Mouse (Mus musculus): ENCODE results near the gene Stxbp5.

Stxbp5 gene

DNA sequence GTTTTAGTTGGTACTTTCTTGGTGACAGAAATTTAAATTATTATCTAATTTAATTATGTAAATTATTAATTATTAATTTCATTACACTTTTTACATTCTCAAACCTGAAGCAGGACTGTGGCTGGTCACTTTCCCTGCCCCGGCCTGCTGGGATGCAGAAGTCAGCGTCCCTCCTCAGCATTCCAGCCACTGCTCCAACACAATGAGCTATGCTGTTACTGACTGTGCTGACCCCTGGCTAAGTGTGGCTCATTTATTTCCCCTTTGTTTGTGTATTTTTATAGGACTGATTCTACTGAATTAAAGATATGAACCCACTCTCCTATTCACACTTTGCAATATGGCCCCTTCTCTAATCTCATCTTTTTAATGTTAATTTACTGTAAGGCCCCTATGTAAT, 43.0 kb downstream of the Stxbp5 start:
- no peak for DNase-seq (ENCODE audit: low spot score)

DNA sequence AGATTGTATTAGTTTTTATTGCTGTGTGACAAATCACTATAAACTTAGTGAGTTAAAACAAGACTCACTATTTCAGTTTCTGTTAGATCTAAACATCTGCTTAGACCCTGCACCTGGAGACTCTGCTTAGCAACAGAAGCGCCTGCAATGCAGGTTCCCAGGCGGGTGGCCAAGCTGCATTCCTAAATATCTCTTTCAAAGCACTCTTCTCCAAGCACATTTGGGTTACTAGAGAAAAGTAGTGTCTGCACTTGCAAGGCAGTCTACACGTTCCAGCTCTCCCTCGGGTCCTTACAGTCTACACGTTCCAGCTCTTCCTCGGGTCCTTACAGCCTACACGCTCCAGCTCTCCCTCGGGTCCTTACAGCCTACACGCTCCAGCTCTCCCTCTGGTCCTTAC, 44.1 kb downstream of the Stxbp5 start:
- no peak for DNase-seq (ENCODE audit: low spot score)

DNA sequence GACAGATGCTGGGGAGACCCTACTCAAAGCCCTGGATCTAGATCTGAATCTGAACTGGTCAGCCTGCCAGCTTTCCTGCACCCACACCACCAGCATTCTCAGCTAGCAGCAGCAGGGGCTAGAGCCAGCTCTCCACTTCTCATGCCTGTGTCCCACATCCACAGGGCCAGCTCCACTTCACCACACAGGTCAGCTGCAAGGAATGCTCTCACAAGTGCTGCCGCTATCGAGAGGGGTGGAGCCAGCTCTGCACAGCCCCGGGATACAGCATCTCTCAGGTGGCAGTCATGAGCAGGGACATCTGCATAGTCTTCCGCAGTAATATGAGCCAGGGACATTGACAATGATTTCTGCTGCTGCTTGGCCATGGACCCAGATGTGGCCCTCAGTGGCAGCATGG, 54.5 kb downstream of the Stxbp5 start:
- DNase-seq (ENCODE audit: low spot score) = no peak

DNA sequence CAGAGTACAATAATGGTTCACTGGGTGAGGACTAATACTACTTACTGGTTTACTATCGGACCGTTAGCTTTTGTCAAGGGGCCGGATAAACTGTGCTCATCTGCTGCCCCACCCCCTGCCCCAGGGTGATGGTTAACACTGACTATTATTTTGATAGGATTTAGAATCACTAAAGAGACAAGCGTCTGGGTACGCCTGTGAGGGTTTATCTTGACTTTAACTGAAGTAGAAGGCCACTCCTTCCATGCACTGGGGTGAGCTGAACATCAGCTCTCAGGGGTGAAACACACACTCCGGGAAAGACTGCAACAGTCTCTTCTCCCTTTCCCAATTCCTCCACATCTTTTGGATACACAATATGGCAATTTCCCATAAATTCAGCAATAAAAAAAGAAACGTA, 61.5 kb downstream of the Stxbp5 start:
- no peak for DNase-seq (ENCODE audit: low spot score)

DNA sequence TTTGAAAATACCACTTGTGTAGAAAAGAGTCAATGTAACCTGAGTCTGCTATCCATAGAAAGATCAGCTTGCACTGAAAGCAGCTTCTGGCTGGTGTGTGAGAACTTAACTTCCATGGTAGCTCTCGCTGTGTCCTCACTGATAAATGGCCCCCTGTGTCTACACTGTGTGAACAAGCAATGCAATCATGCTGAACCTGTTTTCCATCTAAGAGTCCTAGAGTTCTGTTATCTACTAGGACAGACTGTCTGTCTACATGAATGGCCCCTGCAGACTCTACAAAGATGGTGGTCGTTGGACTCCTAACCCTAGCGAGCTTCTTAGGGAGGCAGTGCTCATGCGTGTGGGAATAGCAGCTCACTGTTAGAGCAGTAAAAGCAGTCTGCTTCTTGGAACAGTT, 65.9 kb downstream of the Stxbp5 start:
- DNase-seq (ENCODE audit: low spot score) = no peak

DNA sequence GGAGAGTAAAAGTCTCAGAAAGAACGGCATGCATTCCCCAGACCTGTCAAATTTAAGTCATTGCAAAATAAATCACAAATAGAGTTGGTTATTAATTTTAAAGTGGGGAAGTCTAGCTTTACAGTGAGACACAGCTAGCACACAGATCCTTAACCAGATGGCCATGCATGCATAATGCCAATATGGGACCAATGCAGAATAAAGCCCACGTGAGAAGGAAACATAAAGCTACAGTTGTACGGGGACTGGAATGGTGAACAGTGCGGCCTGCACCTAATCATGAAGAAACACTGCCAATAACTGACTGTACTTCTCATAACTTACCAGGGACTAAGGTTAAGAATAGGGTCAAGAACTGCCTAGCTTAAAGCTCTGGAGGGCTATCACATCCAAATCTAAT, 67.9 kb downstream of the Stxbp5 start:
- DNase-seq (ENCODE audit: low spot score) = no peak

DNA sequence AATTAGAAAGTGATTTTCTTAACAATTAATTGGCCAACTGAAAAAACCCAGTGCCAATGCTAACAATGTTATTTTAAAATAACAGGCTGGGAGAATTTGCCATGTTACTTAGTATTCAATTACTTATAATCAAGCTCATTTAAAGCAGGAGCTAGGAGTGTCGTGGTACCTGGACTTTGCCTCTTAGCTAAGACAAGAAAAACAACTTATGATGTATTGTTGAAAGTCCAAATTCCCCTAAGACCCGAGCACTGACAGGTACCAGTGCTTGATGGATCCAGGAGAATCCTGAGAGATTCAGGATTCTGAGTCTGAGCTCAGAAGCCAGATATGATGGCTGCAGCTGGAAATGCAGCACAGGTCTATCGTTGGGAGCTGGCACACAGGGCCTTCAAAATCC, 71.1 kb downstream of the Stxbp5 start:
- no peak for DNase-seq (ENCODE audit: low spot score)

DNA sequence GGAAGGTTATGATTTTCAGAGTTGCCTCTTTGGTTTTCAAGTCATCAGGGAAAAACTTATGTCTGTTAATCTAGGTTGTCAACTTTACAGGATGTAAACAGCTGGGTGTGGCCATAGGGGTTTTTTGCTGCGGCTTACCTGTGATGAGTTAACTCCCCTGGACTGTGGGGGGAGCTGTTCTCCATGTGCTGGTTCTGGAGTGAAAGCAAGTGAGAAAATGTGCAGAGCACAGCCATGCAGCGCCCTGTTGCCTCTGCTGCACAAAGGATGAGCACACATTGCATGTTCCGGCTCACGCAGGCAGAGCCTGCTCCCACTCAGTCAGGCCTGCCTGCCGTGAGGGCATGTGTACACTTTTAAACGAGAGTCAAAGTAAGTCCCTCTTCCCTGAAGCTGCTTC, 79.6 kb downstream of the Stxbp5 start:
- DNase-seq (ENCODE audit: low spot score) = no peak

DNA sequence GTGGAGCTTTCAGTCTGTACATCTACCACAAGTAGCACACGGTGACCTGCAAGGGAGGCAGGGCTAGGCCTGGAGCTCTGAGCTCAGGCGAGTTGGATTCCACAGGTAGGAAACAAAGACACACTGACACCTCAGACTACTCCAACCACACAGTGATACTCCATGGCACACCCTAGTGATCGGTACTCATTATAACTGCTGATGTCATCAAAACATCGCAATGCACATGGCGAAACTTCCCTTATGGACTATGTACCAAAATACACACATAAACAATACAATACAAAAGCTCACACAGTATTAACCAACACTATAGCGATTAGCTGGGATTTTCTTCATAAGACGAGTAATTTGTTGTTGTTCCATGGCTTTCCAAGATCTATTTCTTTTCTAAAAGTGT, 82.3 kb downstream of the Stxbp5 start:
- no peak for DNase-seq (ENCODE audit: low spot score)

DNA sequence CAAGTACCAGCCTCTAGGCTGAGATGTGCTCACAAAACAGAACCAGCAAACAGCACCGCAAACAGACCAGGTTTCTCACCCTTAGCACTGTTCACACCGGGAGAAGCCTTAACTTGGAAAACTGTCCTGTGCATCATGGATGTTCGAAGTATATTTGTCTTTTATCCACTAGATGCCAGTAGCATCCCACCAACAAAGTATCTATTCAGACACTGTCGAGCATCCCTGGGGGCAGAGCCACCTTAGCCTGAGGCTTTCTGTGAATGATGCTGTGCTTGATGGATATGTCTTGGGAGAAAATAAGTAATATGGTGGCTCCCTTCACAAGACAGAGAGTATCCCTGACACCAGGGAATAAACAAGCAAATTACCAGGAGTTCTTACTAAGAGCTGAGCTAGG, 87.0 kb downstream of the Stxbp5 start:
- no peak for DNase-seq (ENCODE audit: low spot score)

DNA sequence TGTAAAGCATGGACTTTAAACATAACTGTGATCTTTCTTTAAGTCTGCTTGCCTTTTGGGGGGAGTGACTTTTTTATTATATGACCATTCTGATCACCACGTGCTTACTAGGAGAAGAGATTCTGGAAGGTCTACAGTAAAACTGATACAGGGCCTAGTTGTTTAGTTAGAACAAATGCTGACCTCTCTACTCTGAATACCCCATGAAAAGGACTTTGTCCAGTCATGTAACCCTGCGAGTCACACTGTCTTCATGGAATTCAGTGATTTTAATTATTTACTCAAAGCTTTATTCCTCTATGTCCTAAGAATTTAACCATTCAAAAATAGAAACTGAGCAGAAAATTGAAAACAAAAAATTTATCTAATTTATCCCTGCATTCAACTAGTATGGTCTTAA, 93.3 kb downstream of the Stxbp5 start:
- DNase-seq (ENCODE audit: low spot score) = no peak

DNA sequence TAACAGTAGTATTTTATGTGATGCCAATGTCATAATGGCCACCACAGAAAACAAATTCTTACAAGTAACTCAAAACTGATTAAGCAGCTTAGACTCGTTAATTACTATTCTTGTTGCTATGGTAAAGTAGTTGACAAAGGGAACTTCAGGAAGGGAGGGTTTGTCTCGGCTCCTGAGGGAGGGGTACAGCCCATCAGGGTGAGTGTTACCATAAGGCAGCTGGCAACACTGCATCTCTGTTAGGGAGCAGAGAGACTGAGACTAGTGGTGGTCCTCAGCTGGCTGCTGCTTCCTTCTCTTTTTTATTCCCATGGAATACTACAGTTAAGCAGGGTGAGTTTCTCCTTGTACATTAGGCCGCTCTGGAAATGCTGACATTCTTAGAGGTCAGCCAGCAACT, 95.5 kb downstream of the Stxbp5 start:
- no peak for DNase-seq (ENCODE audit: low spot score)

DNA sequence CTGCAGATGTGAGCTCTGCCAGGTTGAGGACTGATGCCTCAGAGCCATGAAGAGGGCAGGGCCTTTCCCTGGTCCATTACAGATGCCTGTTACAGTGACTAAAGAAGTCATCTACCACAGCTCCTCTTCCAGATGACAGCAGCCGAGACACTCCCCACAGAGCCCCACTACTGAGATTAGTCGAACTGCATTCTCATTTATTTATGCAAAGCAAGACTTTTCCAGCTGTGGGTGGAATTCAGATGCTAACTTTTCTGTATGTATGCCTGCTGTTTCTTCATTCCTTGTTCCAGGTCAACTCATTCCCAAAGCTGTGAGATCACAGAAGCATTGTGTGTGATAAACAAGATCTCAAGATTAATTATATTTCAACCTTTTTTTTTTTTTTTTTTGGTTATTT, 97.8 kb downstream of the Stxbp5 start:
- DNase-seq (ENCODE audit: low spot score) = no peak

DNA sequence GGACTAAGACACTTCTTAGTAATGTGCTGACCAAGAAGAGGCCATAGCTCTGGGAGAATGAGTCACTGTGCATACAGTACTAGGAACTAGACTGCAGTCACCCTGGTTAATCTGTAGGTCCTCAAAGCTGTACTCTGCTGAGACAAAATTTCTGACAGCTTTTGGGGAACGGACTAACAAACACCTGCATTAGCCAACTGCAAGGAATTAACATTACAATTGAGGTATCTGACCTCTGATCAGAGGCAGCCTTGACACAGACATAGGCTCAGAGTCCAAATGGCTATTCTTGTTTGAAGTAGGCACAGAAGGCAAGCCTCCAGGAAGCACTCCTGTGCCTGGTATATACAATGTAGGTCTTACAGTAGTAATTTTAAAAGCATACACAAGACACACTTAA, 99.3 kb downstream of the Stxbp5 start:
- DNase-seq (ENCODE audit: low spot score) = no peak

DNA sequence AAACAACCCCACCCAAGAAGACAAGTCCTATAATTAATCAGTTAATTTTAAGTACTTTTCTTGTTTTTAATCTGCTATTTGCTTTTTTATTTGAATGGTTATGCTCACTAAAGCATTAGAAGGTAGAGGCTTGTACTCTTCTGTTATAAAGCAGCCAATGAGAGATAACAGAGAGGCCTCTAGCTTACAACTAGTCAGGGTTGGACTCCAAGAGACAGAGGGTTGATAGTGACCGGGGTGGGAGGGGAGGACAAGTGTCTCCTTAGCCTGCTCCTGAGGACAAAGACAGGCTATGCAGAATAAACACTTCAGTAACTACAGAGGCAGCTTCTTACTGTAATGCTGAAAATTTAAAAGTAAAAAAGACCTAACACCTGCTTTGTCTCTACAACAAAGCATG, 101.8 kb downstream of the Stxbp5 start:
- no peak for DNase-seq (ENCODE audit: low spot score)

DNA sequence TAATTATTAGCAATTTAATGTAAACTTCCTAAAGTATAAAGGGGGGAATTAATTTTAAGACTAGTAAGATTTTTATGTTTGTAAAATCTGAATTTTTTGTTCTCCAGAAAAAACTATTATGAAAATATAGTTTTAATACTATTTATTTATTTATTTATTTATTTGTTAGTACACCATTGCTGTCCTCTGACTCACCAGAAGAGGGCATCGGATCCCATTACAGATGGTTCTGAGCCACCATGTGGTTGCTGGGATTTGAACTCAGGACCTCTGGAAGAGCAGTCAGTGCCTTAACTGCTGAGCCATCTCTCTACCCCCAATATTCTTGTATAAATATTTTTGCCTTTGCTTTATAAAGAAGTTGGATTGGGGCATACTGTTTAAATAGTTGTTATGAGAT, 104.5 kb downstream of the Stxbp5 start:
- no peak for DNase-seq (ENCODE audit: low spot score)

DNA sequence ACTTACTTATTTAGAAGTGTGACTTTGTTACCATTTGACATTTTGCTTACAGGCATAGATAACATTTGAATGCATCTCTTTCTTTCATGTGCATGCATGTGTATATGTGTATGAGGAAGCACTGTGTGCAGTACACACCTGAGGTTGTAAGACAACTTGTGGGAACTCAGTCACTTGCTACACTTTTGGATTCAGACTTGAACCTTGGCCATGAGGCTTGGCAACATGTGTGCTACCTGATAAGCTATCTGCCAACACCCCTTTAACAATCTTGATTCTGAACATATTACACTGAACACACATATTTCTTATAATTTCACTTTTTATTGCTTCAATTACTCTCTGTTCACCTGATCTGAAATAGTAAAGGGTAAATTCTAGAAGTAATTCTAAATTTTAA, 106.5 kb downstream of the Stxbp5 start:
- DNase-seq (ENCODE audit: low spot score) = no peak

DNA sequence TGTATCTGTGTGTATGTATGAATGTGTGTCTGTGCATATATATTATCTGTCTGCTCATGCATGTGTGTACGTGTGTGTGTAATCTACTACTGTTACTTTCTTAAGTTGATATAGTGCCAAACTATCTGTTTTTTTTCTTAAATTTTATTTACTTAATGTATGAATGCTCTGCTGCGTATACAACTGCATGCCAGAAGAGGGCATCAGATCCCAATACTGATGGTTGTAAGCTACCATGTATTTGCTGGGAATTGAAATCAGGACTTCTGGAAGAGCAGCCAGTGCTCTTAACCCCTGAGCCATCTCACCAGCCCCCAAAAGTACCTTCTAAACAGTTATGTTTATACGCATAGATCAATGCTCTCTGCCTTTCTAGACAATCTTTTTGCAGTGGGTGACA, 109.9 kb downstream of the Stxbp5 start:
- DNase-seq (ENCODE audit: low spot score) = no peak

DNA sequence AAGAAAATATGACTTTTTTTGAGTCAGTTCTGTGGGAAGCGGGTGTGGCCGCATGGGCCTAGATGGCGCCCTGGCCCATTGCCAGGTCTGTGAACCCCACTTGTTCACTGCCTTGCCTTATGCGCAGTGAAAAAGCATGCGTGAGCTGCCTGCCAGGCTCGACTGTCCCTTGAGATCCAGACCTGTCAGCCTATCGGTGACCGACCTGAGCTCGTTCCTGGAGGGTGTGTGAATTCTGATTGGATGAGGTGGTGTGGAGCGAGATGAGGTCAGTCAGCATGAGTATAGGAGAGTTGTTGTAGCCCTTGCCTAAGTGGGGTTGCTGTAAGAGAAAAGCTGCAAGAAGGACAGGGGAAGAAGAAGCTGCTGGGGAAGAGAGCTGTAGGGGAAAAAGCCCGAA, 114.4 kb downstream of the Stxbp5 start:
- DNase-seq (ENCODE audit: low spot score) = no peak

DNA sequence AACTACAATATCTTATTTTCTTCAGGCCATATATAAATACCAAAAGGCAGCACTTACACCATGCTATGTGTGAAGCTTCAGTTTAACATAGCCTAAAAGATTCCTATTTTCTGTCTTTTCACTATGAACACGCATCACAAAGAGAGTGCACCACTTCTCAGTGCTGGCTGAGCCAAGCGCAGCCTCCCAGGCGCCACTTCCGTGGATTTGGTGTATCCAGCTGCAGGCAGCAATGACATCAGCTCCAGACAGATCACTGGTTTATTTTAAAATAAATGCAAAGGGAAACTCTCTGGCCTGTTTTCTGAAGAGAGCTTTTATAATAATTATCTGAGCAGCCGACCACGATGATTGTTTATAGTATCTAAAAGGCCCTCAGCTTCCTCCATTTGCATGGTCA, 115.2 kb downstream of the Stxbp5 start:
- no peak for DNase-seq (ENCODE audit: low spot score)

DNA sequence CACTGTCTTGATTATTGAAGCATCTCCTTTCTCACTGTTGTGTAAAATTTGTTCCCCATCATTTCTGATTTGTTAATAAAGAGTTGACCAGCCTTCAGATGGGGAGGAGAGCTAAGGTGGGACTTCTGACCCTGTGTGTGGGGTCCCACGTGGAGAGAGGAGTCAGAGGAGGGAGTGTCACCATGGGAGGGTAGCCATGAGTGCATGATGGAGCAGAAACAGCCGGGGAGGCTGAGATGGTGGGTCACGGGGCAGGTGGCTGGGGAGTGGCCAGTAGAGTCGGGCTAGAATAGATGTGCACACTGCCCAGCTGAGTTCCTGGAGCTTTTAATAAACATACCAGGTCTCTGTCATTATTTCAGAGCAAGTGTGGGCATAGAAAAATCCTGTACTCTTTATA, 121.0 kb downstream of the Stxbp5 start:
- no peak for DNase-seq (ENCODE audit: low spot score)

DNA sequence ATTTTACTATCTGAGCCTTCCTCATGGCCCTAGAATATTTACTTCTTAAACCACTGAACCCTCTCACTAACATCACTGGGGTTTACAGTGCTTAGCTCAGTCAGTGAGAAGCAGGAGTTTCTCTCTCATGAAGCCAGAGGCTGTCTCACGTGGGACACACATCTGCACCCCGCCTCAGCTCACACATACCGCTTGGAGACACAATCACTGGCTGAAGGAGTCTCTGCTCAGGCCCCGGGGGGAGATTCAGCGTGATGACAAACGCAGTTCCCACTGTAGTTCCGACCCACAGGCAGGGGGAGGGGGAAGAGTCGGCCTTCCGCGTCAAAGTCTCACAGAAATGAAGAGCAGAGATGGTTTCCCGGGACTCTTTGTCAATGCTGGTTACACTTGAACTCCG, 130.6 kb downstream of the Stxbp5 start:
- DNase-seq (ENCODE audit: low spot score) = no peak

DNA sequence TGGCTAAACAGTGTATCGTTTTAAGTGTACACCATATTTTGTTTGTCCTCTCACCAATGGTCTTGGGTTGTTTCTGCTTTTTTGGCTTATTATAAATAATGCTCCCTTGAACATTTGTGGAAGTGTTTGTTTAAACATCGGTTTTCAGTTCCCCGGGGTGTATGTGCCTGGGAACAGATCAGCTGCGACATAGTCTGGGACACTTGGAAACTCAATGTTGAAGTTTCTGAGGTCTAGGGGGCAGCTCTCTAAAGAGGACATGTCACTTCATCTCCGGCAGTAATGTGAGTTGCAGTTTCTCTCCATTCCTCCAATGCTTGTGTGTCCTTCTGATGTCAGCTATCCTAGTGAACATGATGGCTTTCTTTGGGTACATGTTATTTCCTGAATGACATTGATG, 137.0 kb downstream of the Stxbp5 start:
- no peak for DNase-seq (ENCODE audit: low spot score)

DNA sequence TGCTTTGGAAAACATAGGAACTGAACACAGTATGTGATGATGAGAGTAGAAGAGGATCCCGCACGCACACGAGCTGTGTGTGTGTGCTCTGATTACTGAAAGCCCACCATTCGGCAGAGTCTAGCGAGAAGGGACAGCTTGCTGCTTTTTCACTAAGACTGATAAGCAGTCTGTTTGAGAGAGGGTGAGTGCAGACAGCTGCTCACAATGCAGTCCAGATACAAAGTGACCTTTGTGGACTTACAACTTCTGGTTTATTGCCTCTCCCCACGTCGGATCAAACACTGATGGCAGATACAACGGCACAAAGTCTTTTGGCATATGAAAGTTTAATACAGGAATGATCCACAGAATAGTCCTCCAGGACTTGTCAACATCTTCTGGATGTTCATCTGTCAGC, 140.6 kb downstream of the Stxbp5 start:
- DNase-seq (ENCODE audit: low spot score) = no peak

DNA sequence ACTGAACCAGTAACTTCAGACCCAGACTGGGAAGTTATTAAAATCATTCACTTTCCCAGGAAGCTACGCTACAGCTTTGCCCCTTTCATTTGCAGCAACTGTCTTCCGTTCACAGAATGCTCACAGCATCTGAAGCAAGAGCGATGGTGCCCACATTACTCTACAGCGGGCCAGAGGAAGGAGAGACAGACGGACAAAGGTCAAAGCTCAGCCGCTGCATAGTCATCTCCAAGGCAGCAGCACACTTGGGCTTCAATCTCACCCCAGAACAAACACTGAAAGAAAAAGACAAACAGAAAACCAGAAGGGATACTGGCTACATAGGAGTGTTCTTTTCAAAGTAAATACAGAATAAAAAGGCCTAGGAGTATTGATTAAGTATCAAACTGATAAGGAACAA, 144.3 kb downstream of the Stxbp5 start:
- no peak for DNase-seq (ENCODE audit: low spot score)

Data from spleen, adult 12 weeks (tissue).